Mouse (Mus musculus) right cerebral cortex, postnatal 4 days (tissue): ENCODE data around the gene Unc5b.
A peak's percentile ranks its signal among the peaks of the same experiment; 100 is the strongest.
"Not testable (repeated sequence)": the region's sequence is repeated elsewhere in the genome, so short reads cannot be mapped to it uniquely, and the experiment has no call there.

ENCODE experiments used
- DNase-seq: peaks from one replicate; pipeline ENCODE4 v3.0.0-alpha.2; 2022

Gene Unc5b

DNA sequence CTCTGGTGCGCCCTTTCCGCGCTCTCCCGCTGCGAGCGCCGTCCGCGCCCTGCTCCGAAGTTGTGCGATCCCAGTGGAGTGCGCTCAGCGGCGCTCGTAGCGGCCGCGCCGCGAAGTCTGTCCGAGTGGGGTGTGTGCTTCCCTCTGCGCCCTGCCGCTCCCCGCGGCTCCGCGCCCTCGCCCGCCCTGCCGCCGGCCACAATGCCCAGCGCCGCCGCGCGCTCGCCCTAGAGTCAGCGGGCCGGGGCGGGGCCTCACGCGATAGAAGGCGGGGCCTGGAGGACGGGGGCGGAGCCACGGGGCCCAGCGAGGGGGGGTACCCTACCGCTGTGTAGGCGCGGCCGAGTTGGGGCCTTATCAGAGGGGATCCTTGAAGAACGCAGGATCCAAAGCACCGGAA lies at the start of gene Unc5b:
Gene Unc5b, minus strand, starts transcription at position 203 of the 400 bp plus-strand sequence.
- DNase-seq = peak; percentile 87

DNA sequence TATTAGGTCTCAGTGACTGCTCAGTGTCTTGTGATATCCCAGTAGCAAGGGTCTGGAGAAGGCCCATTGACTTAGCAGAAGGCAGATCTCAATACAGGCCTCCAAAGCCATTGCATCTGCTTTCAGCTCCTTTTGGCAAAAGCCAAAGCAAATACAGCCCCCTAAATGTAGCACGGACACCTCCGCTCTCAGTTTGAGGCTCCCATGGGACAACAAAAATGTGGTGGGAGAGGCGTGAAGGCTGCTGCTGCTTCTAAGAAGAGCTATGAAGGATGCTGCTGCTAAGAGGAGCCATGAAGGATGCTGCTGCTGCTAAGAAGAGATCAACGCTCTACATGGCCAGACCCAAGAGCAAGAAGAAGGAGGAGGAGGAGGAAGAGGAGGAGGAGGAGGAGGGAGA lies 48.4 kb upstream of the Unc5b start:
- DNase-seq = no peak

DNA sequence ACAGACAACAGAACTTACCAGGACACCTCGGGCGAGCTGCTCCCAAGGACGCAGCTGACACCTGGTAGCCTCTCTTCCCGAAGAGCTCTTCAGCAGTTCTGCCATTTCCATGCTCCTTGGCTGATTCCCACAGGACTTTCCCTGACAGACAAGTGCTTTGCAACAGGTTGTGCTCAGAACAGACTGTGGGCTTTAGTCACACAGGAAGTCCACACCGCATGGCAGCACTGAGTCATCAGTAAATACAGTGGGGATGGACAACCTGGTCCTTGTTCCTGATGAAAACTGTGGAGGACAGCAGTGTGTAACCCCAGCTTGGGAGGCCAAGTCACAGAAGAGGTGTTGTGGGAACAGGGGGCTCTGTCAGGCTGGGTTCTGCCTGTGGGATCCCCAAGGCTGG lies 45.7 kb upstream of the Unc5b start:
- no peak for DNase-seq

DNA sequence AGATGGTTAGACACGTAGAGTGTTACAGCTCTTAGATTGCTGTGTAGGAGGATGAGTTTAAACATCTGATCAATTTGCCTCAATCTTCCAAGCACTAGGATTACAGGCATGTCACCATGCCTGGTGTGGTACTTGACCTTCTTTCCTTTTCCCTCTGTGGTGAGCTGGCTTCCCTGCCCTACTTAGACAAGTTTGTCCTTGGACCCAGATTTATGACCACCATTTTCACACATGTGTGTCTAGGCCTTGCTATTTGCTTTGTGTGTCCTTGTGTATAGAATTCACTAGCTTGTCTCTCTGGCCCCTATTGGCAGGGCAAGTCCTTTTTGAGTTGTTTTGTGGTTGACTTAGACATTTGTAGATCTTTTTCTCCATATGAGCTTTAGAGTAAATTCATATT lies 43.6 kb upstream of the Unc5b start:
- DNase-seq = no peak

DNA sequence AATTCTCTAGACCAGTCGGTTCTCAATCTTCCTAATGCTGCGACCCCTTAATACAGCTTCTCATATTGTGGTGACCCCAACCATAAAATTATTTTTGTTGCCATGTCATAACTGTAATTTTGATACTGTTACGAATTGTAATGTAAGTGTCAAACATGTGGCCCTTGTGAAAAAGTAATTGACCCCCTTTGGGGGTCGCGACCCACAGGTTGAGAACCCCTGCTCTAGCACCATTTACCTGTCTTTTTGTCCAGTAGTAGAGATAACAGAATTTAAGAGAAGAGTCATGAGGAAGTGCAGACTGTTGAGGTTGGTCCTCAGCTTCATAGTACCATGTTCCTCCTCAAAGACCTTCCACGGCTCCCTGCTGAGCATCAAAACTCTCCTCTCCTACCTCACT lies 31.9 kb upstream of the Unc5b start:
- no peak for DNase-seq

DNA sequence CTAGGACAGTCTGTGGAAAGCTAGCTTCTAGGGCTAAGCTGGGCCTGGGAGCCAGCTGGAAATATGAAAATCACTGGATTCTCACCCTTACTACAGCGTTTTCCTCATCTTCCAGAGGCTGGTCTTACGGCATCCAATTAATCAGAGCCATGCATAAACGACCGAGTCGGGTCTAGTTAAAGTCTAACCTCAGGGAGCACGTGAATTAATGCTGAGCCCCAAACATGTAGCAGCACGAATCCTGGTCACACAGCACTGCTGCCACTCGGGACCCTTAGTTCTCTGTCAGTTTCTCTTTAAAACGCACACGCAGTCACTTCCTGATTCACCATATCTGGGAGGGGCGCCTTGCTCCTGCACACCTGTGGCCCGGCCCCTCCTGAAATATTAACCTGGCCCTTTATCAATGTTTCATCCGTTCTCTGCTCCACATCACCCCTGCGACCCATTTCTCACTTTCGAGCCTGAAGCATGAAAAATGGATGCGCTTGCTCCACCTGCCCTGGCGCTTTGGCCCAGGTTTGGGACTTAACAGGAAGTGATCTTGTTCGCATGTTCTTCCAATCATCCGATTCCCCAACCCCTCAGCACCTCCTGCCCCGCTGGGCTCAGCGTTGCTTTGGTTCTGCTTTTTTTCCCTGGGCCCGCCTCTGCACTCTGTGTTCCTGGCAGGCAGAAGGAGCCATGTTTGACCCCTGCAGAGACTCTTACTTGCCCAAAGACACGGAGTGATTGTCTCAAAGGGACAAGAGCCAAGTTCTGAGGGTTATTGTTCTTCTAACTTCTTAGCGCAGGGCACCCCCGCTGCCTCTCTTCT lies 31.3 kb upstream of the Unc5b start:
- no peak for DNase-seq

DNA sequence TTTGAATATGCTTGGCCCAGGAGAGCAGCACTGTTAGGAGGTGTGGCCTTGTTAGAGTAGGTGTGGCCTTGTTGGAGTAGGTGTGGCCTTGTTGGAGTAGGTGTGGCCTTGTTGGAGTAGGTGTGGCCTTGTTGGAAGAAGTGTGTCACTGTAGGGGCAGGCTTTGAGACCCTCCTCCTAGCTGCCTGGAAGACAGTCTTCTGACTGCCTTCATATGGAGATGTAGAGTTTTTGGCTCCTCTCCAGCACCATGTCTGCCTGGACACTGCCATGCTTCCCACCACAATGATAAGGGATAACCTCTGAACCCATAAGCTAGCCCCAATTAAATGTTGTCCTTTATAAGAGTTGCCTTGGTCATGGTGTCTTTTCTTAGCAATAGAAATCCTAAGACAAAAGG lies 13.9 kb upstream of the Unc5b start:
- DNase-seq = not testable (repeated sequence)

DNA sequence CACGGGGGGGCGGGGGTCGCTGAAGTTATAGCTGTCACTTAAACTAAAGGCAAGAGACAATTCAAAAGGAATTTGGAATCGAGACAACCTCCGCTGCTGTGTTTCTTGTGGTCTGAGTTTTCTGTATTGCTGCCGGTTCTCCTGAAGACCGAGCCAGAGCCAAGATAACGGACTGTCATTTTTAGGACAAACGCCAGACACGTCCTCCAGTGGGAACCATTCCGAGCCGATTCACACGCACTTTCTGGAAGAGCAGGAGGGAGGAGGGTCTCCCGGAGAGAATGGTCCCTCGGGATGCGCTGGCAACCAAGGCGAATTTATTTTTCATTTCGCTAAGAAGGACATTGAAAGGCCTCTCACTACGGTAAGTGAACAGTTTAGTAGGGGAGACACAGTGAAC lies 7.4 kb upstream of the Unc5b start:
- no peak for DNase-seq

DNA sequence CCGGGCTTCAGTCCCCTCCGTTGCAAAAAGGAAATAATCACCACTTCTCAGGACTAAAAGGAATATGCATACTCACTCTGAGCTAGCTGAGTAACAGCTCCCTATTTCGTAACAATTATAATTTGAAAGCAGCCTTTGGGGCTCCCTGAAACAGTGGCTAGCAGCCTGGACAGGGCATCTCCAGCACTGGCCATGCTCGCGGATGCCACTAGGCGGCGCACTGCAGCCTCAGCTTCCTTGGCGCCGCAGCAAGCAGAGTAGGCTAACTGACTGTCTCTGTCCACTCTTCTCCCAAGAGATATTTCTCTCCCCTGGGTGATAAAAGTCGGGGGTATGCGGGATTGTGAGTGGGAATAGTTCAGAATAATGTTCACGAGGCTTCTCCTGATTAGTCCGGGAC lies 3.6 kb upstream of the Unc5b start:
- DNase-seq = peak; percentile 88

DNA sequence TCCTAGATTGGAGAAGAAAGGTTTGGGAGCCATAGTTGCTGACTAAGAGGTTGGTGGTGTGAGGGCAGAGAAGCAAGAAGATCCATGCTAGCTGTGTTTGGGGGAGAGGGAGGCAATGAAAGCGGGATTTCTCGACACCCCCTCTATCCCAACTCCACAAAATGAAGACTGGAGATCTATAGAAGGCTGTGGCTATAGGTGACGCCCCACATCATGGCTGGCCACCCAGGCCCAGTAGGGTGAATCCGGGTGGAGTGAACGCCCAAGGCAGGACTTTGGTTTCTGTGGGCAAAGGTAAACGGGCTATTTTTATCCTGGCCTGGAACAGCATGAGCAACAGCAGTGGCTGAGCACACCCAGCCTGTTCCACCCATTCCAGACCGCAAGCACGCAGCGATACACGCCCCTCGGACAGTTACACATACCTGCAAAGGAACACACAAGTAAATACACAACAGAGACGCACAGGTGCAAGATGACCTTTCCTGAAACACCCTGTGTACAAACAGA lies 1.3 kb upstream of the Unc5b start:
- no peak for DNase-seq

DNA sequence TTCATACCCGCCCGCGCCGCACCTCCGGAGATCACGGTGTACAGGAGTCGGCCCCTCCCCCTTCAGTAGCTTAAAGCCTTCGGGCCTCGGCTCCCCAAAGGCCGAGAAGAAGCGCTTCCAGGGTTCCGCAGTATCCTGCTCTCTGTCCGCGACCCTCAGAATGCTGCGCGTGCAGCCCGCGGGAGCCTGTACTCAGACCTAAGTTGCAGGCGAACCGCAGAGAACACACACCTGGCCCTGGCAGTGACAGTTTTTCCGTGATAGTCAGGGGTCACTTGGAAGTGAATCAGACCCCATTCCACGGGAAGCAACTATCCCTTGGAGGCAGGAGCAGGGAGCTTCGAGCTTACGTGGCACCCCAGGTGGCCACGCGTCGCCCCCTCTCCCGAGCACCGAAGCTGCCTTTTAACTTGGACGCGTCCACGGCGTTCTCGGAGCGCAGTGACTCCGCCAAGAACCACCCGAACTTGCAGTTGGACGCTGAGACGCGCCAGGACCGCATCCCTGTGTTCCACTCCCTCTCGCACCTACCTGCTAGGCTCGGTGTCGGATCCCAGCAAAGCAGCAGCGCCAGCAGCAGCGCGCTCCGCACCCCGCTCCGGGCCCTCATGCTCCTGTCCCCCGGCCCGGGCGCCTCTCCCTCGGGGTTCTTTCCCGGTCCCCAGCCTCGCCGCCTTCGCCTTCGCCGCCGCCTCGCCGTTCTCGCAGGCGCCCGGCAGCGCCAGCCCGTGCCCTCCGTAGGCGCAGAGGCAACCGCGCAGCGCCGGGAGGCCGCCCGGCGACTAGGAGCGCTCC lies 628 bp downstream of the Unc5b start:
- DNase-seq = no peak

DNA sequence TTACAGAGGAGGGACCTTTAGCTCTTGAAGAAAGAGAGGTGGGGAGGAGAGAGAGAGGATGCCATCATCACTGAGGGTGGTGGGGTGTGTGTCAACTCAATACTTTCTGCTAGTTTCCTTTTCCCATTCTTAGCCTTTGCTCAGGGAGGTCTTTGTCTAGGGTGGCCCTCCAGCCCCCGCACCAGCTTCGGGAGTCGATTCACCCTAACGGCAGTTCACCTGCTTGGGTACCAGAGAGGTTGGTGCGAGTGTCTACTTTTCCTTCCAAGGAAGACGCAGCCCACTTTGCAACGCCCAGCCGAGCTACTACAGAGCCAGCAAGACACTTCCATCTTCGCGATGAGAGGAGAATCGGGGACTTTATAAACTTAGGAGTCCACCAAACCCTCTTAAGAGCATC lies 1.4 kb downstream of the Unc5b start:
- no peak for DNase-seq

DNA sequence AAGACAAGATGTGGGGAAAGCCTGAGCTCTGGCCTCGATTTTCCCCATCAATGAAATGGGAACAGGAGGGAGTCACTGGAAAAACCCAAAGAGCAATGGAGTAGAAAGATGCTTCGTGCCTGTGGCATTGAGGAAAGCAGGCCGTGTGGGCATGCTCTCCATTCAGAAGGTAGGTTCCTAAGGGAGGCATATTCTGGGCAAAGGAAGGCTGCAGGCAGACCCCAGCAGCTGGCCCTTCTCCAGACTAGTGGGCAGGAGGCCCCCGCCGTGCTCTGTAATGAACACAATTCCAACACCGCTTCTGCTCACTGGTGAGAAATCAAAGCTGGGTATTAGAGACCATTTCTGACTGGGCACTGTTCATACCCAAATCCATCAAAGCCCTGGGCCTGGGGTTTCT lies 2.3 kb downstream of the Unc5b start:
- no peak for DNase-seq

DNA sequence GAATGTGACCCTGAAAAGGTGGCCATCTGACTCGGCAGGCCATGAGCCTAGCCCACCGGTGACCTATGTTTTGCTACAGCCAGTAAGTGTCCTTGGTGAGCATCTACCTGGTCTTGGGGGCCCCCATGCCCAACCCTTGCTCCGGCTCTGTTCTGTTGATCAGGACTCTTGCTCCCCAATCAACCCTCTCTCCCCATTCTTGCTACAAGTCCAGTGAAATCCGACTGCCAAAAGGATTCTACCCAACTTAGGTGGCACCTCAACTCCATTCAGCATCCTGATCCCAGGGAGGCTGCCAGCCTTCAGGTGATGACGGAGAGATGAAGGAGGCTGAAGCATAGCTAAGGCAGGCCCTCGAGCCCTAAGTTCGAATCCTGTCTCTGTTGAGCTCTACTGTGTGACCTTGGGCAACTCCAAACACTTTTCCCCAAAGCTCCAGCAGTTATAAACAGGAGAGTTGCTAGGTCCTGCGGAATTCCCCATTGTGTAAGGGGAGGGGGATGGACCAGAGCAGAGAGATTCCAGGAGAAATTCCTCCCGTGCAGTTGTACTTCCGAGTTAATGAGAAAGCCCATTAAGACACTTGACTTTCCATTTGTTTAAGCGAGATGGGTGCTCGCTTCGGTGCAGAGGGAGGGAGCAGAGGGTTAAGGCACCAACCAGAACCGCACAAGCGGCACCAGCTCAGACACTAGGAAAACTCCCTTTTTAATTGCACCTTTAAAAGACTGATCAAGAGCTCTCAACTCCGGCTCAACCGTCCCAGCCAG lies 3.3 kb downstream of the Unc5b start:
- no peak for DNase-seq

DNA sequence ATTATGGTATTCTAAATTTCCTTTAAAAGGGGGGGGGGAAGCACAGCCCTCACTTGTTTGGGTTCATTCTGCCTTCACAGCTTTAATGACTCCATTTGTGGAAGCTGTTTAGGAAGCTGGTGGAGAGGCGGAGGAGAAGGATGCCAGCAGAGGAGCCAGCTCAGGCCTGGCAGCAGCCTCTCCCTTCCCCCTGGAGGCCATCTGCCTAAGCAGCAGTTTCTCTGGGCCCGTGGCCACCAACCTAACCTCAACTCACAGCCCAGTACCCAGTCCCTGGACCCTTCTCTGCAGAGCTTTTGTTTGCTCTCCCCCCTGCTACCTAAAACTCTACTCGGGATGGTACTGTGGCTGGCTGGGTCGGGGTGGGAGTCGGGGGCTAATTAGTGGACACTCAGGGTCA lies 4.1 kb downstream of the Unc5b start:
- DNase-seq = no peak

DNA sequence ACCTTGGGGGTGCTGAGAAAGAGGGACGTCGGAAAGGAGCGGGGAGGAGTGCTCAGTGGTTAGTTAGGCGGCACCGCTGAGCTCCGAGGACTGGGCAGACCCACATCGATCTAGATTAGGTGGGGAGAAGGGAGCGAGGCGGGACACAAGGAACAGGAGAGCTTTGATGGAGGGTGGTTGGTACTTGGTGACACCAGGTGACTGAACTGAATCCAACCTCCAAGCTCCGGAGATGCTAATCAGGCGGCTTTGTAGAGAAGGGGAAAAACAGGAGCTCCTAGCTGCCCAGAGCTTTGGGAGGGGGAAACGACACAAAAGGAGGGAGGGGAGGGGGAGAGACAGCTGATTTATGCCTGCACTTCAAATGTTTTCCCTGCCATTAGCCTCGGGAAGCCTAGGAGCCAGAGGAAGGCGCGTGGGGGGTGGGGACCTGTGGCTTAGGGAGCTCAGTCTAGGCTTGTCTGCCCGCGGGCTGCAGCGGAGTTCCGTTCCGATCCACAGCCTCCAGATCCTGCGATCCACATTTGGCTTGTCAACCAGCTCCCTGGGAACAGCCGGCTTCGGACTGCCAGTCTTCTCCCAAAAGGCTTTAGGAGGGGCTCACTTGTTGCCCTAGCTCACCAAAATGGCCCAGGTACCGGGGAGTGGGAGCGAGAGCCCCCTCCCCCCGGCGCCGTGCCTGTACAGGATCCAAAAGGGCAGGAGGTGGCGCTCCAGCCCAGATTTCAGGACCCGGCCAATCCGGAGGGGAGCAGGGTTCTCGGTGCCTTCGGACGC lies 4.7 kb downstream of the Unc5b start:
- peak; percentile 74 for DNase-seq

DNA sequence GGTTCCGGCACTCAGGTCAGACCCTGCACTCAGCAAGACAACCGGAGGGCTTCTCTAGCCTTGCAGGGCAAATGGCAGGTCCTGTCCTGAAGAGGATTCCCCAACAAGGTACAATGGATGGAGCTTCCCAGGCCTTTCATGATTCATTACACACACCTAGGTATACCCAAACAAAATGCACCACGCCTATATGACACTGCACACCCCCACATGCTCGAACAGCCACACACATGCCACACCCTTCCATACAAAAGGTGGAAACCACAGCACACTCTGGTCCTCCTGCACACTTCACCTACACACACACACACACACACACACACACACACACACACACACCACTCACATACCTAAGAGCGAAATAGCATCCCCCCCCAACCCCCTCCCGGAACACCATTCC lies 5.4 kb downstream of the Unc5b start:
- DNase-seq = no peak

DNA sequence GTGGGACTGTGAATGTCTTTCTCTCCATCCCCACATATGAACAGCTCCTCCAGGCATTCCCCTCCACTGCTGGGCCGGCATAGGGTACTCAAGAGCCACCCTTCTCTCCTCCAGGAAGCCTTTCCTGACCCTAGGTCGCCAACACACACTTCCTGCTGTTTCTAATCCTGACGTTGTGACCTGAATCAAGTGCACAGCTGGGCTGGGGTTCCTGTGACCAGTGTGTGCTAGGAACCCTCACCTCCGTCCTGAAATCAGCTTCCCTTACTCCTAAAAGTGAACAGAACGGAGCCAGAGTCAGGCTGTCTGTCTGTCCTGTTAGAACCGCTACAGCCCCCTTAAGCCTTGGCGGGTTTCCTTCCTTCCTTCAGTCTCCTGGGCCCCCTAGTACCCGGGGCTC lies 7.6 kb downstream of the Unc5b start:
- DNase-seq = no peak

DNA sequence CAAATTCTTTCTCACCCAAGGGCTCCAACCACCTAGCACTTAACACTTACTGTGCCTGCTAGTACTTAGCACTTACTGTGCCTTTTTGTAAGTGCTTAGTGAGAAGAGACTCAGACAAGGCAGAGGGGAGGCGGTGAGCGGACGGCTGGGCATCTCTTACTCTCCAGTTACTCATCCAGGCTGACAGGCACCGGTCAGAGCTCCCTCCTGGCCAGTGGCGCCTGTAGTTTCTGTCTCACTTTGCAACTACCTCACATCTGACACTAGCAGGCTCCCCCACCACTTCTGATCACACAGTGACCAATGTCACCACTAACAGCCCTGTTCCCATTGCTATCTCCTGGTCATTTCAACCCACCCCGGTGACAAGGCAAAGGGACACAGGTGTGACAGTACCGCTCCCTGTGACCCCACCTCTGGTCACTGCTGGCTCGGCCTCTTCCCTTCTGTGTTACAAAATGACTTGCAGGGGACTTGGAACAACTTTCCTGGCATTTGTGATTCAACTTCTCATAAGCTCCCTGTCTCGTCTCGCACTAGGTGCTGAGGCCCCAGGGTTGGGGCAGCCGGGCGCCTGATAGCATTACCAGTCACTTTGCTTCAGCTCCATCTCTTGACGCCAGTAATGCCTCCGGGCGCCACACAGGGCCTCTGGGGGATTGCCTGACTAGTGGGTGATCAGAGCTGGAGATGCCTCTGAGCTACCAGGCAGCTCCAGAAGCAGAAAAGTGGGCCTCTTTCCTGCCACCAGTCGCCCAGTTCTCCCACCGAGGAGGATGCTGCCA lies 8.5 kb downstream of the Unc5b start:
- no peak for DNase-seq

DNA sequence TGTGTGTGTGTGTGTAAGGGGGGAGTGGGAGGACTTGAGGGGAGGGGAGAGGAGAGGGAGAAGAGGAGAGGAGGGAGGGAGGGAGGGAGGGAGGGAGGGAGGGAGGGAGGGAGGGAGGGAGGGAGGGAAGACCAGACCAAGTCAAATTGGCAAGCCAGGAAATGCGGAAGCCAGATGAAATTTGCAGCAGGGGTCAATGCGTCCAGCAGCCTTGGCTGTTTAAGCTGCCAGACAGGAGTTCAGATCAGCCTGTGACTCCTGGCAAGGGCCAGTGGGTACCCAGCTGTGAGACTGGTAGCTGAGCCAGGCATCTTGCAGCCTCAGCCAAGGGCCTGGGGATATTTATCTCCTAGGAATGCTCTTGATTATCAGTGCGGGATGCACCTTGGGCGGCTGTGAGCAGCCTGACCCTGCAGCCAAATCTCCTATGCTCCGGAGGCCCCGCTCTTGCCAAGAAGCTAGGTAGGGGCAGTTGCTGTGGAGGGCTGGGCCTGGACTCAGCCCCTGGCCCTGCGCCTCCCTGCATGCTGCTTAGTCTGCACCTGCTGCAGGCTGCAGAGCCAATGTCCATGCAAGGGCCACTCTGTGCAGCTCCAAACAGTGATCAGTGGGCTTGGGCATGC lies 9.5 kb downstream of the Unc5b start:
- DNase-seq = no peak

DNA sequence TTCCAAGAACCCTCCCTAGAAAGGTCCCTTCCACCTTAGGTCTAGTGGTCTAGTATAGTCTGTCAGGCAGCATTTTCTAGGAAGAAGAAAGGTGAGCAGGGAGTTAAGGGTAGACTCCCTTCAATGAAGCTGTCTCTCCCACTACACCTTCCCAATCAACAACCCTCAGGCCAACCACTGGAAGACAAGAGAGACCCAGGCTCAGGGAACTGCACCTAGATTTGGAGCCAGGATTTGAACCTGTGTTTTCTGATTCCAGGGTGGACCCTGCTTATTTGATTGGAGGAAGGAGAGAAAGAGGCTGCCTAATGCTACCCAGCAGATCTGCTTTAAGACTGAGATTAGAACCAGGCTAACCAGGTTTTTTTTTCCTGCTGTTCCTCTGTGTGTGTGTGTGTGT lies 10.1 kb downstream of the Unc5b start:
- no peak for DNase-seq
